Mouse (Mus musculus) heart, adult 2 months (tissue): ENCODE results near the gene Them7.

Source experiments
- EP300 ChIP-seq: fragments of 200-500 bp; IDR thresholded peaks from 2 replicates; pipeline ENCODE4 v1.6.1; 2011; ENCODE audit warnings: low read depth, low read length, control low read depth; ENCODE audit not compliant: insufficient read depth
- POLR2A ChIP-seq: fragments of 200-500 bp; IDR thresholded peaks from 2 replicates; pipeline ENCODE4 v1.6.1; 2011; ENCODE audit warnings: mild to moderate bottlenecking, low read depth, low read length, control low read depth; ENCODE audit not compliant: insufficient read depth

GRCm38 (mm10) chr2:105282407-105283077 lies 58.4 kb downstream of the Them7 start:
- TF ChIP-seq POLR2A (no peak), EP300 (no peak)
